Mouse (Mus musculus): Measurements from ENCODE around the gene Trappc4. TPM values are rescaled to one million over a fixed set of nuclear protein-coding genes. Genes with fewer than 3 reads are reported as not detected.

The Trappc4 gene
- polyA plus RNA-seq, 1 experiment from 2014 or later, result 112 TPM

DNA sequence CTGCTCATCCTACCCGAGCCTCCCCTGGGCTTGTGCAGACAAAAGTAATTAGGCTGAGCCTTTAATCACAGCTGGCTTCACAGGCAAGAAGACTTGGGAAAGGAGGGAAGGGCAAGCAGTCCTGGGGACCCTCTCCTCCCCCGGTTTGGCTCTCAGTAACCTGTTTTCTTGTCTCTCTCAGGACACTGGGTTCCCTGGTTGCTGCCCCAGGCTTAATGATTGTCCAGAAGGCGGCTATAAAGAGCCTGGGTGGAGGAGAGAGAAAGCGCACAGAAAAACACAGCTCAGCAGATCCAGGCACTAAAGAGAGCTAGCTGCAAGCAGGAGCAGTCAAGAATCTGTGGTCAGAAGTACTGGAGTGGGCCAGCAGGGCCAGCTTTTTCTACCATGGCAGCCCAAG, 9.3 kb downstream of the Trappc4 start:
- ATAC-seq (ENCODE audit: insufficient read depth, low FRiP score), result no peak

DNA sequence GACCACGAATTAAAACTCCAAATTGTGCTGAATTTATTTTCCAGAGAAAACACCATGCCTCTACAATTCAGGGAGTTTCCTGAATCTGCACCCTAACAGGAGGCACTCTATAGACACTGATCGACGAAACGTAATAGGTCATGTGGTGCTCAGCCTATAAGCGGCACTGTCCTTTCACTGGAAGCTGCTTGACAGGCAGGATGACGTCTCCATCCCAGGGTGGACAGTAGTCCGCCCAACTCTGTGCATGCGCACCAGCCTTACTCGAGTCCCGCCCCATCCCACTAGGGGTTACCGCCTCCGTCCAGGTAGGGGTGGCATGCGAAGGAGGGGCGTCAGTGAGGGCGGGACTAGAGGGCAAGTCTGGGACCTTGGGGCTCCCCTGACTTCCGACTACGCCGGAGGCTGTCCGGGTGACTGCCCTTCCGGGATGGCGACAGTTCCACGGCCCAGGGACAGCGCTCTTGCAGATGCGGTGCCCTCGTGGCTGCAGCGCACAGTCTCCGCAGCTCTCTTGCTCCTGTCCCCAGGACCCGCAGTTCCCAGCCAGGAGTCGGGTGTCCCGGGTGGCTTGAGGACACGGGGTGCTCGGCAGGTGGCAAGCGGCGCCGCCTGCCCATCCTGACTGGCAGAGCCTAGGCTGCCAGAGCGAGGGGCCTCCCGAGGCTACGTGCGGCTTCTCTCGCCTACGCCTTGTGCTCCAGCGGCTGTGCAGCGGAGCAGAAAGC, 10.6 kb downstream of the Trappc4 start, which contains the start of gene Slc37a4:
Gene Slc37a4 (plus strand): TSS at position 169 of the 728 bp plus-strand sequence.
- WGBS, result under 1% methylated on average over 43 of the region's 43 CpGs
- Histone ChIP-seq H3K27ac (ENCODE audit: low read length) (peak within 1 kb of the TSS; percentile 92), H3K36me3 (ENCODE audit: control insufficient read depth, insufficient read depth, low read length) (peaks cover 12% of the 10 kb centered on the region; the same call in 1 of the 2 replicates), H3K9ac (ENCODE audit: low read length) (peak within 1 kb of the TSS; percentile 89), H3K4me3 (replicated peaks; ENCODE audit: low read length) (peak within 1 kb of the TSS; percentile 86), H3K4me1 (ENCODE audit: control insufficient read depth, insufficient read depth, low read length) (peaks cover 12% of the 10 kb centered on the region; the same call in 1 of the 2 replicates), H3K27me3 (ENCODE audit: control insufficient read depth, insufficient read depth, low read length) (no peaks in the 10 kb centered on the region), H3K4me2 (ENCODE audit: low read depth, low read length) (peak within 1 kb of the TSS; percentile 85), H3K9me3 (replicated peaks; ENCODE audit: control insufficient read depth, low read length) (no peaks in the 10 kb centered on the region)
- peak; percentile 98 for ATAC-seq (ENCODE audit: insufficient read depth, low FRiP score)

More for the DNA sequence above, 9.3 kb downstream of the Trappc4 start:
- Histone ChIP-seq H3K9me3 (replicated peaks; ENCODE audit: control insufficient read depth, low read length) (no peaks in the 10 kb centered on the region), H3K4me1 (ENCODE audit: control insufficient read depth, insufficient read depth, low read length) (peaks cover 12% of the 10 kb centered on the region; the same call in 1 of the 2 replicates), H3K4me2 (ENCODE audit: low read depth, low read length) (peak overlapping the region; percentile 85), H3K4me3 (replicated peaks; ENCODE audit: low read length) (peak overlapping the region; percentile 86), H3K36me3 (ENCODE audit: control insufficient read depth, insufficient read depth, low read length) (peaks cover 19% of the 10 kb centered on the region), H3K9ac (ENCODE audit: low read length) (peak overlapping the region; percentile 89), H3K27ac (ENCODE audit: low read length) (peak overlapping the region; percentile 72), H3K27me3 (ENCODE audit: control insufficient read depth, insufficient read depth, low read length) (no peaks in the 10 kb centered on the region)
- 16% methylated on average over 4 of the region's 4 CpGs for WGBS

DNA sequence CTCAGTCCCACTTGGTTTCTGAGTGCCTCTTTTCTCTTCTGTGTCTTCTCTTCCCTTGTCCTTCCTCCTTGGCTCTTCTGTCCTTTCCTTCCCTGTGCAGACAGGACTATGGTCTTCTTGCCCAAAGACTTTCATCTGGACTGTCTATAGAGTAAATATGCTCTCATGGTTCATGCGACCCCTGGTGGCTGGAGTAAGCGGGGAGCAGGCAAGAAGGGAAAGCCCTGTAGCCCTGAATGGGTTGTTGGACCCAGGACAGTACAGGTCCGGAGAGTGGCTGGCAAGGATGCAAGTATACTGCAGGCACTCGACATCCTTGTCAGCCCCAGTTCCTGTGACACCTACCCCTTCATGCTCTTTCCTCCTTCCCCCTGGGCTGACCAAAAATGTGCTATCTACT, 15.9 kb downstream of the Trappc4 start:
- 40% methylated on average over 4 of the region's 4 CpGs for WGBS
- Histone ChIP-seq H3K9ac (ENCODE audit: low read length) (no peak overlapping the region), H3K27me3 (ENCODE audit: control insufficient read depth, insufficient read depth, low read length) (no peaks in the 10 kb centered on the region), H3K36me3 (ENCODE audit: control insufficient read depth, insufficient read depth, low read length) (peaks cover 14% of the 10 kb centered on the region), H3K4me3 (replicated peaks; ENCODE audit: low read length) (no peak overlapping the region), H3K4me1 (ENCODE audit: control insufficient read depth, insufficient read depth, low read length) (no peaks in the 10 kb centered on the region), H3K4me2 (ENCODE audit: low read depth, low read length) (no peak overlapping the region), H3K27ac (ENCODE audit: low read length) (no peak overlapping the region), H3K9me3 (replicated peaks; ENCODE audit: control insufficient read depth, low read length) (no peaks in the 10 kb centered on the region)
- peak; percentile 44; the same call in 1 of the 2 replicates for ATAC-seq (ENCODE audit: insufficient read depth, low FRiP score)

DNA sequence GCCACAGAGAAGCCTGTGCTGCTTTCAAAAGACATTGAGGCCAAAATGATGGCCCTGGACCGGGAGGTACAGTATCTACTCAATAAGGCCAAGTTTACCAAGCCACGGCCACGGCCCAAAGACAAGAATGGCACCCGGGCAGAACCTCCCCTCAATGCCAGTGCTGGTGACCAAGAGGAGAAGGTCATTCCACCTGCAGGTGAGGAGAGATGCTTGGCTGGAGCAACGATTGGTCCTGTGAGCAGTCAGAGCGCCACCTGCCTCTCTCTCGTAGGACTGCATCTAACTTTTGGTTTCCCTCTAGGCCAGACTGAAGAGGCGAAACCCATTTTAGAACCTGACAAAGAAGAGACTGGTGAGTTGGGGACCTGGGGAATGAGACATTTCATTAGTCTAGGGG, 18.1 kb downstream of the Trappc4 start:
- 0 out of 2 replicates have a peak, but pooled peaks have one; percentile 6 for ATAC-seq (ENCODE audit: insufficient read depth, low FRiP score)
- Histone ChIP-seq H3K9ac (ENCODE audit: low read length) (no peak overlapping the region), H3K4me2 (ENCODE audit: low read depth, low read length) (no peak overlapping the region), H3K36me3 (ENCODE audit: control insufficient read depth, insufficient read depth, low read length) (peaks cover 34% of the 10 kb centered on the region), H3K4me1 (ENCODE audit: control insufficient read depth, insufficient read depth, low read length) (no peaks in the 10 kb centered on the region), H3K4me3 (replicated peaks; ENCODE audit: low read length) (no peak overlapping the region), H3K9me3 (replicated peaks; ENCODE audit: control insufficient read depth, low read length) (no peaks in the 10 kb centered on the region), H3K27ac (ENCODE audit: low read length) (no peak overlapping the region), H3K27me3 (ENCODE audit: control insufficient read depth, insufficient read depth, low read length) (no peaks in the 10 kb centered on the region)
- WGBS, result 54% methylated on average over 8 of the region's 8 CpGs

DNA sequence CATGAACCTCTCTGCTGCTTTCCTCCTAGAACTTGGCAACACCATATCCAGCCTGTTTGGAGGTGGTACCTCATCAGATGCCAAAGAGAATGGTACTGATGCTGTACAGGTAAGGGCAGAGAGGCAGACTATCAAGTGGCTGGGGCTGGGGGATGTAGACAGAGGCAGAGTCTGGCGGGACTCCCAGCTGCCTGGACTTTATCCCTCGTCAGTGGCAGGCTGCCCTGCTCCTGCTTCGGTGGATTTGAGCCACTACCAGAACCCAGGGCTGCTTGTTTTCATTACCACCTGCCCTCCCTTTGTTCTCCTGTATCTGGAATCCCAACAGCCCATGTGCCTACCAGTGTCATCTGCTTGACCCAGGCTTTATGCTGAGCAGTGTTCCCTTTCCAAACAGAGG, 20.2 kb downstream of the Trappc4 start:
- Histone ChIP-seq H3K4me2 (ENCODE audit: low read depth, low read length) (no peak overlapping the region), H3K36me3 (ENCODE audit: control insufficient read depth, insufficient read depth, low read length) (peaks cover 48% of the 10 kb centered on the region), H3K27me3 (ENCODE audit: control insufficient read depth, insufficient read depth, low read length) (no peaks in the 10 kb centered on the region), H3K9ac (ENCODE audit: low read length) (no peak overlapping the region), H3K4me3 (replicated peaks; ENCODE audit: low read length) (no peak overlapping the region), H3K9me3 (replicated peaks; ENCODE audit: control insufficient read depth, low read length) (no peaks in the 10 kb centered on the region), H3K4me1 (ENCODE audit: control insufficient read depth, insufficient read depth, low read length) (no peaks in the 10 kb centered on the region), H3K27ac (ENCODE audit: low read length) (no peak overlapping the region)
- no peak for ATAC-seq (ENCODE audit: insufficient read depth, low FRiP score)
- WGBS, result 87% methylated on average over 3 of the region's 3 CpGs

DNA sequence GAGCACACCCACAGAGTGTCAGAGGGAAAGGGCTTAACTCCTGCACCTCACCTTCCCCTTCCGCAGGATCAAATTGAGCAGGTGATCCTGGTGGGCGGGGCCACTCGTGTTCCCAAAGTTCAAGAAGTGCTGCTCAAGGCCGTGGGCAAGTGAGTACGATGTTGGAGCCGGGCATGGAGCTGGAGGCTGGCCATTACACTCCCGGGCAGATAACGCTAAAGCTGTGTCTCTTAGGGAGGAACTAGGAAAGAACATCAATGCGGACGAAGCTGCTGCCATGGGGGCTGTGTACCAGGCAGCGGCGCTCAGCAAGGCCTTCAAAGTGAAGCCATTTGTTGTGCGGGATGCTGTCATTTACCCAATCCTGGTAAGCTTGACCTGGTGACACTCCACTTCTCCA, 22.8 kb downstream of the Trappc4 start:
- no peak overlapping the region for H3K27ac ChIP-seq (ENCODE audit: low read length)
- no peaks in the 10 kb centered on the region for H3K27me3 ChIP-seq (ENCODE audit: control insufficient read depth, insufficient read depth, low read length)
- WGBS, result 83% methylated on average over 13 of the region's 13 CpGs
- peaks cover 7% of the 10 kb centered on the region for H3K4me1 ChIP-seq (ENCODE audit: control insufficient read depth, insufficient read depth, low read length)
- H3K9me3 ChIP-seq (replicated peaks; ENCODE audit: control insufficient read depth, low read length), result no peaks in the 10 kb centered on the region
- H3K4me2 ChIP-seq (ENCODE audit: low read depth, low read length), result no peak overlapping the region
- peaks cover 54% of the 10 kb centered on the region for H3K36me3 ChIP-seq (ENCODE audit: control insufficient read depth, insufficient read depth, low read length)
- ATAC-seq (ENCODE audit: insufficient read depth, low FRiP score), result no peak
- H3K9ac ChIP-seq (ENCODE audit: low read length), result no peak overlapping the region
- H3K4me3 ChIP-seq (replicated peaks; ENCODE audit: low read length), result no peak overlapping the region

DNA sequence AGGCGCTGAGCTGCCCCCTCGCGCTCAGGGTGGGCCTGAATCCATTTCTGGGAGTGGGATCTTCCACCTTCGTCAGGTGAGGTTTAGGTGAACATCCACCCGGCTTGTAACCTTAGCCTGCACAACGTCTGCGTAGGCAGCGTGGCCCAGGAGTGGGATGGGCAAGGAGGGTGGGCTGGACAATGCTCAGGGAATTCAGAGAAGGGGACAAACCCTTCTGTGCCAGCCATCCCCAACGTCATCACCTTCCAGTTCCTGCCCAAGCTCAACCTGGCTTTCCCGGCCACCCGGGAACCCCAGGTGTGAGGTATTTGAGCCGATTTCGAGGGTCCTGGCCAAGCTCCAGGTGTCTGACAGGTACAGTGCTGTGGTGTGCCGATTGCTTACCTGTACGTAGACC, 27.5 kb downstream of the Trappc4 start:
- WGBS, result 4% methylated on average over 15 of the region's 15 CpGs

DNA sequence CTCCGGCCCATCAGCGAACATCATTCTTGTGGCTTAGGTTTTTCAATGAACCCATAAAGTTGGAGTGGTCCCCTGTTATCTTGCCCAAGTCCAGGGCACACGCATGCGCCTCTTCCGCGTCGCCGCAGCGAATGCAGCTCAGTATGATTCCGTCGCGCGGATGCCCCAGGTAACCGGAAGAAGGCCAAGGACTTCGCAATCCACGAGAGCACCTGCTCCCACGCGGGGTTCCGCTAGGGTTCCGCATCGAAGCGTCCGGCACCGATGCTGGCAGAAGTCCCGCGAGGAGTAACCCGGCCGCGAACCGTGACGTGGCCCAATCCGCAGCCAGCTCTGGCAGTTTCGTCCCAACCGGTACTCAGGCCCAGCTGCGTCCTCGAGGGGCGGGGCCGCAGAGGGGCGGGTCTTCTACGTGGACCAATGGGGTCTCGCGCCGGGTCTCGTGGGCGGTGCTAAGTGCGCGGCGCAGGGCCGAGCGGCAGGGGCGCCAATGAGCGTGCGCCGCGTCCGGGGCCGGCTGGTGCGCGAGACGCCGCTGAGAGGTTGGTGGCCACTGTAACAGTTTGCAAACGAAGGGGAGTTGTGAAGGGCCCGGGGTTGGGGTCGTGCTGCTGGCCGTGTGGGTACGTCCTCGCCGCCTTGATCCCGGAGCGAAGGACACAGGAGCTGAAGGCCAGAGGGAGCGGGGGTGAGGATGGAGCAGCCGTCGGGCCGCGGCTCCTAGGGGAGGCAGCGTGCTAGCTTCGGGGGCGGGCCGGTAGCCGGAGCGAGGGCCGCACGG, 28.2 kb downstream of the Trappc4 start, which contains the start of gene Hyou1:
Gene Hyou1 (plus strand): TSS at position 437 of the 781 bp plus-strand sequence.
- peak within 1 kb of the TSS; percentile 86 for H3K9ac ChIP-seq (ENCODE audit: low read length)
- H3K4me3 ChIP-seq (replicated peaks; ENCODE audit: low read length), result peak within 1 kb of the TSS; percentile 91
- H3K9me3 ChIP-seq (replicated peaks; ENCODE audit: control insufficient read depth, low read length), result no peaks in the 10 kb centered on the region
- H3K27me3 ChIP-seq (ENCODE audit: control insufficient read depth, insufficient read depth, low read length), result no peaks in the 10 kb centered on the region
- H3K27ac ChIP-seq (ENCODE audit: low read length), result peak within 1 kb of the TSS; percentile 93
- H3K4me1 ChIP-seq (ENCODE audit: control insufficient read depth, insufficient read depth, low read length), result peaks cover 12% of the 10 kb centered on the region
- H3K36me3 ChIP-seq (ENCODE audit: control insufficient read depth, insufficient read depth, low read length), result peaks cover 19% of the 10 kb centered on the region
- peak; percentile 98 for ATAC-seq (ENCODE audit: insufficient read depth, low FRiP score)
- under 1% methylated on average over 83 of the region's 83 CpGs for WGBS
- peak within 1 kb of the TSS; percentile 72 for H3K4me2 ChIP-seq (ENCODE audit: low read depth, low read length)

More for the DNA sequence above, 27.5 kb downstream of the Trappc4 start:
- Histone ChIP-seq H3K9me3 (replicated peaks; ENCODE audit: control insufficient read depth, low read length) (no peaks in the 10 kb centered on the region), H3K9ac (ENCODE audit: low read length) (peak overlapping the region; percentile 83), H3K36me3 (ENCODE audit: control insufficient read depth, insufficient read depth, low read length) (peaks cover 26% of the 10 kb centered on the region), H3K4me1 (ENCODE audit: control insufficient read depth, insufficient read depth, low read length) (peaks cover 12% of the 10 kb centered on the region), H3K27ac (ENCODE audit: low read length) (peak overlapping the region; percentile 87), H3K4me3 (replicated peaks; ENCODE audit: low read length) (peak overlapping the region; percentile 91), H3K27me3 (ENCODE audit: control insufficient read depth, insufficient read depth, low read length) (no peaks in the 10 kb centered on the region), H3K4me2 (ENCODE audit: low read depth, low read length) (peak overlapping the region; percentile 63)
- no peak; the same call in 1 of the 2 replicates for ATAC-seq (ENCODE audit: insufficient read depth, low FRiP score)
